Mouse (Mus musculus): ENCODE measurements around the gene Kctd15.

- TF ChIP-seq CTCF (IDR thresholded peaks at IDR 0.05; ENCODE audit: low read depth) (no peak), EP300 (IDR thresholded peaks at IDR 0.05; ENCODE audit: low read depth) (no peak)
These were observed 3.6 kb downstream of the Kctd15 start for GRCm38 (mm10) chr7:34652751-34653502.
